Mouse (Mus musculus): Measurements from ENCODE around the gene Olfr557. TPM values are rescaled to one million over a fixed set of nuclear protein-coding genes. Genes with fewer than 3 reads are reported as not detected.

Olfr557 gene
- not detected in 4 replicates for total RNA-seq (2023)

DNA sequence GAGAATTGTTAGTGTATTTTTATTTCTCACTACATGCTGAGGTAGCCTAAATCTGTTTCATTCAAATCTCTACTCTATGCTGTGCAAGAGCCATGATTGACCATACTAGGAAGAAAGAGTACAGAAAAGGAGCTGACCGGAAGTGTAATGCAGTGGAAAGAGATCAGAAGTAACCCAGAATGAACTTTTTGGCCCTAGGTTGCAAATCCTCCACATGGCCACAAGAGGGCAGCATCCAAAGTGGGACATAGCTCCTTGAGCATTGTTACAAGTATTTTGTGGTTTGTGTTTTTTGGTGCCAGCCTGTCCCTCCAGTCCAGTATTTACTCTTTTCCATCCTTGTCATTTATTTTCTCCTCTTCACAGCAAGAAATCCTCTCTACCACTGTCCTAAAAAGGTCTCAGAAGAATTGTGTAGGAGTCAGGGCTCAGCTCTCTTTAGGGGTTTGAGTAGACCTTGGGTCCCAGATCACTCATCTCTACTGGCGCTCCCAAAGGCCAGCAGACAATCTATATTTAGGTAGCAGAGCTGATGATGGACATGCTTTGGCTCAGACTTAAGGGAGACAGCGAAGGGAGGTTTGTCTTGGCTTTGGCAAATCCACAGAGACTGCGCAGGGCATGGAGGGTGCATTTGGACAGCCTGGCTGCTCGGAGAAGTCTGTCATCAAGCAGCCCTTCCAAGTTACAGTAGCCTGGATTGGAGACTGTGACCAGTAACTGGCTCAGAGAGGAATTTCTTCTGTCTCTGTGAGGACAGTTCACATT, at the start of gene Olfr557:
Gene Olfr557 (plus strand): TSS at position 553 of the 768 bp plus-strand sequence.

GRCm38 (mm10) chr7:102658523-102658922, 37.2 kb upstream of the Olfr557 start, which contains the start of gene Olfr555:
Gene Olfr555, plus strand, starts transcription at chr7:102658823.

GRCm38 (mm10) chr7:102664599-102664998, 31.1 kb upstream of the Olfr557 start, which contains the start of gene Olfr556:
Gene Olfr556, plus strand, starts transcription at chr7:102664899.

GRCm38 (mm10) chr7:102686944-102687501, 8.7 kb upstream of the Olfr557 start, which contains the start of gene Trim68:
Gene Trim68, minus strand, starts transcription at chr7:102687327.

DNA sequence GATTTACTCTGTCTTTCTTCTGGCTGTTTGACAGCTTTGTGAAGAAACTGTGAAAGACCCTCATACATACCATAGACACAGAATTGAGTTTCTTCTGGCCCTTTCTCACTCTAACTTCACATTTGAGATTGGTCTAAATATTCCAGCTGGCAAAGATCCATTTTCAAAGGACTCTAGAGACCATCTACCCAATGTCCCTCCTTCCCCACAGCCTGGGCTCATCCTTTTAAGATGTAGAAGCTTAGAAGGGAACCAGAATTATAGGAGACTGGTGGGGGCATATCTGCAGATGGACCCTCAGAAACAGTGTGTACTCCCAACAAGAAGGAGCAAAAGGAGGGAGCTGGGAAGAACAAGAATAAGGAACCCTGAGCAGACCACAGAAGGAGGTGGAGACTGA, 6.2 kb downstream of the Olfr557 start, which contains the start of gene Olfr558:
Gene Olfr558 (plus strand): TSS at position 301 of the 400 bp plus-strand sequence.

GRCm38 (mm10) chr7:102718970-102719369, 23.3 kb downstream of the Olfr557 start, which contains the start of gene Olfr33:
Gene Olfr33, minus strand, starts transcription at chr7:102719070.

DNA sequence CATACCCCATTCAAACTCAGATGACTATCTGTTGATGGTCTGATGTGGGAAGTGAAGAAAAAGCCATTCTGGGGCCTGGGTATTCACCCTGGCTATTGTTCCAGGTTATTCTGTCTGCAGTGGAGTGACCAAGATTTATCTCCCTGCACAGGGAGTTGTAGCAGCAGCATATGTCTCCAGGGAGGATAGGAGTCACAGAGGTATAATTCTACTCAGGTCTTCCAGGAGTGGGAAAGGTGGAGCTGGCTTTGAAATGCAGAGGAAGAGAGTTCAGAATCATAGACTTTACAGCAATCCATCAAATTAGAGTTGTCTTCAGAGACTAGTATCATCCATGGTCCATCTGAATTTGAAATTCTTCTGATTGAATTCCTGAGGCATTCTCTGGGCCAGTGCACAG, 31.7 kb downstream of the Olfr557 start, which contains the start of gene Olfr559:
Gene Olfr559 (minus strand): TSS at position 101 of the 400 bp plus-strand sequence.

Other genes starting within 250 kb of the Olfr557 start
- not detected in 4 replicates for gene Olfr543, start 214.2 kb upstream of the Olfr557 start, total RNA-seq (2023)
- gene Olfr544, start 207.6 kb upstream of the Olfr557 start, total RNA-seq (2023): not detected in 4 replicates
- gene Olfr545, start 196.3 kb upstream of the Olfr557 start, total RNA-seq (2023): not detected in 4 replicates
- gene Olfr547, start 161.2 kb upstream of the Olfr557 start, total RNA-seq (2023): not detected in 4 replicates
- gene Olfr548-ps1, start 155.0 kb upstream of the Olfr557 start, total RNA-seq (2023): not detected in 4 replicates
- gene Olfr549, start 146.0 kb upstream of the Olfr557 start, total RNA-seq (2023): not detected in 4 replicates
- 32.2 to 40.5 TPM (median 36.2 TPM) in 4 replicates for gene Trim21, start 130.4 kb upstream of the Olfr557 start, total RNA-seq (2023)
- gene Olfr550, start 124.5 kb upstream of the Olfr557 start, total RNA-seq (2023): not detected in 4 replicates
- gene Olfr551, start 104.0 kb upstream of the Olfr557 start, total RNA-seq (2023): not detected in 4 replicates
- not detected in 4 replicates for gene Olfr552, start 98.1 kb upstream of the Olfr557 start, total RNA-seq (2023)
- gene Olfr553, start 77.7 kb upstream of the Olfr557 start, total RNA-seq (2023): not detected in 4 replicates
- gene Olfr554, start 57.5 kb upstream of the Olfr557 start, total RNA-seq (2023): not detected in 4 replicates
- not detected in 4 replicates for gene Olfr555, start 37.1 kb upstream of the Olfr557 start, total RNA-seq (2023)
- not detected in 4 replicates for gene Olfr556, start 31.0 kb upstream of the Olfr557 start, total RNA-seq (2023)
- gene Trim68, start 8.6 kb upstream of the Olfr557 start, total RNA-seq (2023): 11.7 to 17.4 TPM (median 15.2 TPM) in 4 replicates
- gene Olfr558, start 6.3 kb downstream of the Olfr557 start, total RNA-seq (2023): not detected in 4 replicates
- not detected in 4 replicates for gene Olfr33, start 23.2 kb downstream of the Olfr557 start, total RNA-seq (2023)
- not detected in 4 replicates for gene Olfr559, start 31.6 kb downstream of the Olfr557 start, total RNA-seq (2023)
- gene Olfr560, start 63.5 kb downstream of the Olfr557 start, total RNA-seq (2023): not detected in 4 replicates
- gene Olfr78, start 63.6 kb downstream of the Olfr557 start, total RNA-seq (2023): not detected in 4 replicates
- not detected in 4 replicates for gene Olfr561, start 75.3 kb downstream of the Olfr557 start, total RNA-seq (2023)
- not detected in 4 replicates for gene Olfr564, start 107.6 kb downstream of the Olfr557 start, total RNA-seq (2023)
- not detected in 4 replicates for gene Olfr566, start 162.9 kb downstream of the Olfr557 start, total RNA-seq (2023)
- gene Olfr568, start 181.2 kb downstream of the Olfr557 start, total RNA-seq (2023): not detected in 4 replicates
- not detected in 4 replicates for gene Olfr569, start 195.0 kb downstream of the Olfr557 start, total RNA-seq (2023)
- gene Olfr570, start 198.7 kb downstream of the Olfr557 start, total RNA-seq (2023): not detected in 4 replicates
- gene Olfr571, start 221.6 kb downstream of the Olfr557 start, total RNA-seq (2023): not detected in 4 replicates
- gene Olfr572, start 228.5 kb downstream of the Olfr557 start, total RNA-seq (2023): not detected in 4 replicates
- gene Olfr573-ps1, start 246.7 kb downstream of the Olfr557 start, total RNA-seq (2023): not detected in 4 replicates